Mouse (Mus musculus): Measurements from ENCODE around the gene Akap7.

Akap7 gene

GRCm38 (mm10) chr10:25307770-25308169 lies at the start of gene Akap7:
Gene Akap7 (minus strand): TSS chr10:25307870.
- no peak for DNase-seq

GRCm38 (mm10) chr10:25354390-25354789 lies 46.7 kb upstream of the Akap7 start:
- no peak for DNase-seq

- DNase-seq = no peak
Measured at GRCm38 (mm10) chr10:25353941-25354340, 46.3 kb upstream of the Akap7 start.

GRCm38 (mm10) chr10:25342801-25343200 lies 35.1 kb upstream of the Akap7 start:
- DNase-seq = no peak

- DNase-seq = no peak
Measured at GRCm38 (mm10) chr10:25340675-25341074, 33.0 kb upstream of the Akap7 start.

- DNase-seq = no peak
Measured at GRCm38 (mm10) chr10:25333390-25334079, 25.9 kb upstream of the Akap7 start.

- DNase-seq = no peak
Measured at GRCm38 (mm10) chr10:25331321-25332049, 23.8 kb upstream of the Akap7 start.

GRCm38 (mm10) chr10:25330094-25330493 lies 22.4 kb upstream of the Akap7 start:
- DNase-seq = no peak

- DNase-seq = no peak
Measured at GRCm38 (mm10) chr10:25327511-25327910, 19.8 kb upstream of the Akap7 start.

- DNase-seq = no peak
Measured at GRCm38 (mm10) chr10:25325690-25326089, 18.0 kb upstream of the Akap7 start.

- DNase-seq = no peak
Measured at GRCm38 (mm10) chr10:25321198-25321597, 13.5 kb upstream of the Akap7 start.

GRCm38 (mm10) chr10:25319531-25319930 lies 11.9 kb upstream of the Akap7 start:
- no peak for DNase-seq

GRCm38 (mm10) chr10:25318405-25318804 lies 10.7 kb upstream of the Akap7 start:
- DNase-seq = no peak

- DNase-seq = no peak
Measured at GRCm38 (mm10) chr10:25317665-25318064, 10.0 kb upstream of the Akap7 start.

GRCm38 (mm10) chr10:25313856-25314584 lies 6.3 kb upstream of the Akap7 start:
- DNase-seq = no peak

- DNase-seq = no peak
Measured at GRCm38 (mm10) chr10:25311554-25312212, 4.0 kb upstream of the Akap7 start.

- no peak for DNase-seq
Measured at GRCm38 (mm10) chr10:25310736-25311135, 3.1 kb upstream of the Akap7 start.

GRCm38 (mm10) chr10:25309996-25310395 lies 2.3 kb upstream of the Akap7 start:
- no peak for DNase-seq

GRCm38 (mm10) chr10:25305146-25305545 lies 2.5 kb downstream of the Akap7 start:
- no peak for DNase-seq

GRCm38 (mm10) chr10:25304608-25305007 lies 3.1 kb downstream of the Akap7 start:
- no peak for DNase-seq

GRCm38 (mm10) chr10:25299031-25299529 lies 8.6 kb downstream of the Akap7 start:
- no peak for DNase-seq

- DNase-seq = no peak
Measured at GRCm38 (mm10) chr10:25298264-25298671, 9.4 kb downstream of the Akap7 start.
